ENCODE assay signal across 8 mouse cellular contexts in the genomic region with DNA sequence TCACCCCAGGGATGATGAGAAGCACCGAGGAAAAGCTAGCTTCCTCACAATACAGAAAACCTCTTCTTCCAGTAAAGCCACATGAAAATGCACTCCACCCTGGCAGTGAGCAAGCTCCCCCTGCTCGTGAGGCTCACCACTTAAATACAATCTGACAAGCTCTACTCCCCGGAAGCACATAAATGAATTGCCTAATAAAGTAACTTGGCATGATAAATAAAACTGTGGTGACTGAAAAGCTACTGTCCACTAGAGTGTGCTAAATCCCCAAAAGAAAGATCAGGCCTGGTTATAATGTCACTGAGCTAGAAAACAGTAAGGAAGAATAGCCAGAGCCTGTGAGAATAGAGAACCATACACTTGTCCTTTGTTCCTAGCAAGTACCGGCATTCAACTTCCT. TPM values are rescaled to one million over a fixed set of nuclear protein-coding genes. Genes with fewer than 3 reads are reported as not detected.
A peak's percentile ranks its signal among the peaks of the same experiment; 100 is the strongest.
DNase-seq lines count a peak whose midpoint lies in the region; ATAC-seq and TF ChIP-seq lines count a peak whose summit lies in the region.

No protein-coding gene starts in this region.

- no peaks in the 10 kb centered on the region for H3K27me3 ChIP-seq in limb, embryonic 14.5 days (ENCODE audit: control insufficient read depth, insufficient read depth, low read length)
- H3K27me3 ChIP-seq in limb, embryonic 10.5 days (ENCODE audit: low read depth, poor library complexity, severe bottlenecking), result no peaks in the 10 kb centered on the region
- H3K27me3 ChIP-seq in embryonic facial prominence, embryonic 14.5 days (replicated peaks; ENCODE audit: control insufficient read depth, insufficient read depth, low read length), result no peaks in the 10 kb centered on the region
- H3K27me3 ChIP-seq in midbrain, embryonic 15.5 days (replicated peaks), result no peaks in the 10 kb centered on the region
- no peaks in the 10 kb centered on the region for H3K27me3 ChIP-seq in thymus, adult 2 months (ENCODE audit: control insufficient read depth, insufficient read depth, low read length)

- peak; percentile 20 for DNase-seq in cerebellum, adult 9-11 months
- DNase-seq in cerebellum, adult 11-12 months, result no peak
- DNase-seq in limb, embryonic 14.5 days (ENCODE audit: low spot score), result peak; percentile 66
- no peak for DNase-seq in limb, embryonic 10.5 days (ENCODE audit: low spot score)
- DNase-seq in embryonic facial prominence, embryonic 14.5 days (ENCODE audit: low spot score), result peak; percentile 55
- DNase-seq in thymus, adult 2 months, result no peak
- no peak for DNase-seq in heart, postnatal 36 days

- intact Hi-C loops in heart, postnatal 36 days (cut with DNase I), result loop anchor here (1.0 to 5.0 kb wide), 4 partner anchors 221 to 497 kb away; a partner anchor contains a TSS

- no peak for TF ChIP-seq POLR2A in limb, embryonic 14.5 days (IDR thresholded peaks at IDR 0.05; ENCODE audit: borderline replicate concordance, extremely low read depth, insufficient read depth, insufficient read length)
- no peak for TF ChIP-seq POLR2A in thymus, adult 2 months (IDR thresholded peaks at IDR 0.05; ENCODE audit: control insufficient read depth, extremely low read depth, insufficient read depth, low read length, poor library complexity)

- no peak overlapping the region for H3K9ac ChIP-seq in limb, embryonic 14.5 days (ENCODE audit: low read depth, low read length, severe bottlenecking)
- H3K9ac ChIP-seq in embryonic facial prominence, embryonic 14.5 days (ENCODE audit: low read depth, low read length), result no peak overlapping the region
- H3K9ac ChIP-seq in midbrain, embryonic 15.5 days, result no peak overlapping the region

- H3K4me3 ChIP-seq in limb, embryonic 14.5 days (replicated peaks; ENCODE audit: low read length), result no peak overlapping the region
- no peak overlapping the region for H3K4me3 ChIP-seq in limb, embryonic 10.5 days
- no peak overlapping the region for H3K4me3 ChIP-seq in embryonic facial prominence, embryonic 14.5 days (ENCODE audit: low read depth, low read length)
- H3K4me3 ChIP-seq in midbrain, embryonic 15.5 days, result no peak overlapping the region
- no peak overlapping the region for H3K4me3 ChIP-seq in thymus, adult 2 months (ENCODE audit: control insufficient read depth, insufficient read depth, low read length)

- no peak overlapping the region for H3K27ac ChIP-seq in limb, embryonic 14.5 days (replicated peaks; ENCODE audit: low read depth, low read length)
- H3K27ac ChIP-seq in limb, embryonic 10.5 days, result no peak overlapping the region
- no peak overlapping the region for H3K27ac ChIP-seq in embryonic facial prominence, embryonic 14.5 days (replicated peaks; ENCODE audit: low read depth, low read length)
- H3K27ac ChIP-seq in midbrain, embryonic 15.5 days, result no peak overlapping the region
- H3K27ac ChIP-seq in thymus, adult 2 months (ENCODE audit: control insufficient read depth, insufficient read depth, low read length), result no peak overlapping the region

- H3K4me1 ChIP-seq in limb, embryonic 14.5 days (ENCODE audit: control insufficient read depth, insufficient read depth, low read length), result no peaks in the 10 kb centered on the region
- no peaks in the 10 kb centered on the region for H3K4me1 ChIP-seq in limb, embryonic 10.5 days
- H3K4me1 ChIP-seq in embryonic facial prominence, embryonic 14.5 days (ENCODE audit: control insufficient read depth, insufficient read depth, low read length), result no peaks in the 10 kb centered on the region
- peaks cover 2% of the 10 kb centered on the region; the same call in 1 of the 2 replicates for H3K4me1 ChIP-seq in midbrain, embryonic 15.5 days
- no peaks in the 10 kb centered on the region for H3K4me1 ChIP-seq in thymus, adult 2 months (replicated peaks; ENCODE audit: control insufficient read depth, insufficient read depth, low read length)

- 37% methylated on average over 4 of the region's 4 CpGs for WGBS in limb, embryonic 14.5 days
- WGBS in limb, embryonic 10.5 days, result 62% methylated on average over 4 of the region's 4 CpGs
- 42% methylated on average over 4 of the region's 4 CpGs for WGBS in embryonic facial prominence, embryonic 14.5 days
- 27% methylated on average over 4 of the region's 4 CpGs for WGBS in midbrain, embryonic 15.5 days
- 63% methylated on average over 4 of the region's 4 CpGs for WGBS in thymus, adult 2 months

- H3K9me3 ChIP-seq in limb, embryonic 14.5 days (ENCODE audit: control insufficient read depth, low read length), result no peaks in the 10 kb centered on the region
- H3K9me3 ChIP-seq in limb, embryonic 10.5 days (replicated peaks), result no peaks in the 10 kb centered on the region
- H3K9me3 ChIP-seq in embryonic facial prominence, embryonic 14.5 days (ENCODE audit: control insufficient read depth, low read length), result no peaks in the 10 kb centered on the region
- no peaks in the 10 kb centered on the region for H3K9me3 ChIP-seq in midbrain, embryonic 15.5 days

- no peak for TF ChIP-seq CTCF in thymus, adult 2 months (IDR thresholded peaks at IDR 0.05; ENCODE audit: borderline replicate concordance, control insufficient read depth, extremely low read depth, insufficient read depth, low read length, poor library complexity)

- H3K36me3 ChIP-seq in limb, embryonic 14.5 days (ENCODE audit: control insufficient read depth, insufficient read depth, low read length), result no peaks in the 10 kb centered on the region
- no peaks in the 10 kb centered on the region for H3K36me3 ChIP-seq in limb, embryonic 10.5 days
- H3K36me3 ChIP-seq in embryonic facial prominence, embryonic 14.5 days (ENCODE audit: control insufficient read depth, insufficient read depth, low read length), result no peaks in the 10 kb centered on the region
- no peaks in the 10 kb centered on the region for H3K36me3 ChIP-seq in midbrain, embryonic 15.5 days (replicated peaks)
- no peaks in the 10 kb centered on the region for H3K36me3 ChIP-seq in thymus, adult 2 months (ENCODE audit: control insufficient read depth, insufficient read depth, low read length)

- no peak for ATAC-seq in limb, embryonic 14.5 days (ENCODE audit: low FRiP score, low read depth)
- ATAC-seq in embryonic facial prominence, embryonic 14.5 days (ENCODE audit: low read depth), result 0 out of 2 replicates have a peak, but pooled peaks have one; percentile 37
- peak; percentile 78 for ATAC-seq in midbrain, embryonic 15.5 days (replicated peaks)

- no peak overlapping the region for H3K4me2 ChIP-seq in limb, embryonic 14.5 days (replicated peaks; ENCODE audit: low read depth, low read length, severe bottlenecking)
- H3K4me2 ChIP-seq in embryonic facial prominence, embryonic 14.5 days (ENCODE audit: low read depth, low read length), result no peak overlapping the region
- no peak overlapping the region for H3K4me2 ChIP-seq in midbrain, embryonic 15.5 days

RNA-seq across cellular contexts. Expression of a gene that starts 44.4 kb away (rescaled TPM):
- 15.9 and 30.1 TPM in 2 replicates for polyA plus RNA-seq in limb, embryonic 14.5 days (2012; rRNA removed)
- 49.1 and 49.8 TPM in 2 replicates for polyA plus RNA-seq in limb, embryonic 14.5 days (2014; fragmentation: Nextera tagmentation; extraction: Ambion mirVana)
- polyA plus RNA-seq in limb, embryonic 10.5 days (2016; fragmentation: Nextera tagmentation; extraction: Ambion mirVana), result 25.8 and 35.9 TPM in 2 replicates
- polyA plus RNA-seq in embryonic facial prominence, embryonic 14.5 days (2014; fragmentation: Nextera tagmentation; extraction: Ambion mirVana), result 43.2 and 51.2 TPM in 2 replicates
- 36.8 and 40.6 TPM in 2 replicates for polyA plus RNA-seq in midbrain, embryonic 15.5 days (2015; fragmentation: Nextera tagmentation; extraction: Ambion mirVana)
- polyA plus RNA-seq in thymus, adult 2 months (2012; rRNA removed), result 7.9 and 11.1 TPM in 2 replicates
- 10 to 100 TPM in 1 of 2 experiments, 1 to 10 TPM in 1; 9.8 to 11.2 TPM for total RNA-seq in heart, postnatal 36 days (2021)

Comparison
In these comparisons a context has a peak if more than half of its experiments do, and no peak if none do; other contexts are left out.
1. DNase-seq: peak in cerebellum, adult 9-11 months (single experiment), limb, embryonic 14.5 days (single experiment) and embryonic facial prominence, embryonic 14.5 days (single experiment); none in cerebellum, adult 11-12 months (single experiment), limb, embryonic 10.5 days (single experiment), thymus, adult 2 months (single experiment) and heart, postnatal 36 days (0 of 2).